Mouse (Mus musculus) urinary bladder, postnatal 4 days (tissue): ENCODE data around the gene Bzw2.

ENCODE experiments used
- DNase-seq, 2 experiments: peaks; one replicate each; pipeline ENCODE4 v3.0.0; 2021 to 2022; ENCODE audit warnings: low spot score in 2 of 2

Bzw2 gene

GRCm38 (mm10) chr12:36070231-36070630 lies 87.6 kb downstream of the Bzw2 start:
- no peak for DNase-seq

GRCm38 (mm10) chr12:36067538-36067937 lies 90.3 kb downstream of the Bzw2 start:
- DNase-seq, result no peak

- DNase-seq, result no peak
These were observed 92.0 kb downstream of the Bzw2 start for GRCm38 (mm10) chr12:36065911-36066310.

GRCm38 (mm10) chr12:36057699-36058098 lies 100.2 kb downstream of the Bzw2 start:
- no peak for DNase-seq

- DNase-seq, result no peak
These were observed 107.6 kb downstream of the Bzw2 start for GRCm38 (mm10) chr12:36050276-36050675.

DNA sequence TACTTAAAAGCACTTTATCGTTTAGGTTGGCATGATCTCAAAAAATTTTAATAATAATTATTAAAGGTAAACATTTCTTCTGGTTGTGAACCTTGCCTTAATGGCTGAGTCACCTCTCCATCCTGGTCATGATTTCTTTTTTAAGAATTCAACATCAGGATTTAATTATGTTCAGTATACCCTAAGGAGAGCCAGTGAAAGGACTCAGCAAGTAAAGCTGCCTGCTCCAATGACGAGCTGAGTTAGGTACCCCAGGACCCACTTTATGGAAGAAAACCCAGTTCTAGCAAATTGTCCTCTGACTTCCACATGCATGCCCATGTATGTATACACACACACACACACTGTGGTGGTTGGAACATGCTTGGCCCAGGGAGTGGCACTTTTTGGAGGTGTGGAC lies 110.3 kb downstream of the Bzw2 start:
- DNase-seq, result no peak

GRCm38 (mm10) chr12:36046196-36046595 lies 111.7 kb downstream of the Bzw2 start:
- DNase-seq, result no peak

DNA sequence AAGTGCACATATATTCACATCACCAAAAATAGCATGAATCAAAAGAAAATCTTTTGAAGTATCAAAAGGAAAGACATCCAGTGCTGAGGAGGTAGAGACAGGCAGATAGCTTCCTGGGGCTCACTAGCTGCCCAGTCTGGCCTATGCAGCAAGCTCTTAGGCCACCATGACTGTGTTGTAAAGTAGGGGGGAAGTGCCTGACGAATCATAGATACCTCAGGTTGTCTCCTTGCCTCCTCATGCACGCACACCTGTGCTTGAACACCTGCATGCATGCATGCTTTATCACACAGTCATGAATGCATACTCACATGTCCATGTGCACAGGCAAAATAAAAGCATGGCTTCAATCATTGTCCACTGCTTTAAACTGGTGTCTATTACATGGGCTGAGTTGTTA lies 113.2 kb downstream of the Bzw2 start:
- DNase-seq, result no peak

DNA sequence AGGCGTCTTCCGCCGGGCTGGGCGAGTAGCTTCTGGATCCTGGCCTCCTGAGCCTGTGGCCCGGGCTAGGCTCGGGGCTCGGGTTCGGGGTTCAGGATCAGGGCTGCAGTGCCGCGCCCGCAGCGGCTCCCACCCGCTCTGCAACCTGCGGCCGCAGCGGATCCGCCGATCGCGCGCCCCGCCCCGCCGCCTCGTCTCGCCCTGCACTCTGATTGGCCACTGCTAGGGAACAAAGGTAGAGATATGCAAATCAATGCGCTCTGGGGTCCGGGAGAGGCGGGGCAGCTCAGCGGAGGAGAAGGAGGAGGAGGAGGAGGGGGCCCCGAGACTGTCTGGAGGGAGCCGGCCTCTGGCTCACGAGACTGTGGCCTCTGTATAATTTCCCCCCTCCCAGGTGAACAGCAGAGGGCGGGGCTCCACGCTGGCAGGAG lies 115.5 kb downstream of the Bzw2 start, which contains the start of gene Tspan13:
Gene Tspan13 (minus strand): TSS at position 153 of the 431 bp plus-strand sequence.
- DNase-seq, result peak; percentile 75 to 76
